20 mouse cellular contexts compared by ENCODE assay signal in the genomic region with DNA sequence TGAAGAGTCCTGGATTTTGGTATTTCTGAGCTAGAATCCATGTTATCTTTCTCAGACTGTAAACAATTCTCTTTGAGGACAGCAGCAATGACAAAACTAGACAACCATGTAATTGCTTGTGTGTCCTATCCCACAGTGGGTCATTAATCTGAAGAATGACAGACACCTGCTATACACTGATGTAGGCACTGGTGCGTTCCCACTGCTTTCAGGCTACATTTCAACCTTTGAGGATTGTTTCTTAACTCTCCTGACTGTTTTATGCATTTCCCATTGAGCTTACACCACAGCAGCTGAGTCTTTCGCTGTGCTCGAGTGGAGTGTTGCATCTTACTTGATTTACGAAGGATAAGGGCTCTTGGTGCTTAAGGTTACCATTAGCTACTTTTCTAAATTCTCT.
"Had no signal": no experiment of that assay in that cellular context is flagged by ENCODE, and none has a peak within 500 bp of the region (broad histone marks: within the 10 kb centered on the region; RNA-seq: fewer than 3 reads in every experiment).

No protein-coding gene starts in this region.

- ATAC-seq: intestine, embryonic 15.5 days had no signal

- H3K36me3 ChIP-seq: intestine, embryonic 15.5 days; liver, embryonic 13.5 days; neural tube, embryonic 13.5 days had no signal

- DNase-seq: kidney, adult 11 months; kidney, postnatal 14 days; layer of hippocampus, postnatal 36 days; liver, embryonic 13.5 days; lung, adult 2 months; lung, postnatal 14 days; lung, postnatal 4 days; midbrain, embryonic 14.5 days; right cerebral cortex, adult 18-20 months; right cerebral cortex, postnatal 14 days; right cerebral cortex, postnatal 4 days; thymus, adult 2 months; thymus, postnatal 14 days; thymus, postnatal 4 days had no signal

- H3K27me3 ChIP-seq: intestine, embryonic 15.5 days; liver, embryonic 13.5 days; neural tube, embryonic 13.5 days had no signal

- H3K4me1 ChIP-seq: intestine, embryonic 15.5 days; liver, embryonic 13.5 days had no signal

- H3K9ac ChIP-seq: intestine, embryonic 15.5 days; liver, embryonic 13.5 days; neural tube, embryonic 13.5 days had no signal

- H3K27ac ChIP-seq: intestine, embryonic 15.5 days; left cerebral cortex, adult 2 months; liver, embryonic 13.5 days; neural tube, embryonic 13.5 days; stomach, postnatal 0 days had no signal

- H3K9me3 ChIP-seq: intestine, embryonic 15.5 days; liver, embryonic 13.5 days; neural tube, embryonic 13.5 days had no signal

- H3K4me2 ChIP-seq: intestine, embryonic 15.5 days; liver, embryonic 13.5 days; midbrain, embryonic 11.5 days; neural tube, embryonic 13.5 days had no signal

- H3K4me3 ChIP-seq: intestine, embryonic 15.5 days; left cerebral cortex, adult 2 months; liver, embryonic 13.5 days; myocyte; neural tube, embryonic 13.5 days had no signal
